Mouse (Mus musculus) neural tube, embryonic 14.5 days (tissue): ENCODE data around the gene Dcst1. TPM values are rescaled to one million over a fixed set of nuclear protein-coding genes. Genes with fewer than 3 reads are reported as not detected.
A peak's percentile ranks its signal among the peaks of the same experiment; 100 is the strongest.

Experiments used
- ATAC-seq: fragments of 200-750 bp; cut with Nextera tagmentation; 2 replicates; pipeline ENCODE4 v1.8.0; 2017; ENCODE audit warnings: low read depth, mild to moderate bottlenecking, moderate TSS enrichment, moderate library complexity
- H3K27ac ChIP-seq: fragments of 300-500 bp; sonication (generic); 2 replicates; pipeline ENCODE4 v1.5.1; 2014; ENCODE audit warnings: low read depth, mild to moderate bottlenecking, control low read depth, low read length, moderate library complexity, mixed read lengths
- H3K27me3 ChIP-seq: fragments of 300-500 bp; sonication (generic); 2 replicates; pipeline ENCODE4 v1.6.1; 2014; ENCODE audit warnings: low read length; ENCODE audit not compliant: control insufficient read depth, insufficient read depth
- H3K36me3 ChIP-seq: fragments of 300-500 bp; sonication (generic); 2 replicates; pipeline ENCODE4 v1.6.1; 2014; ENCODE audit warnings: low read length, mixed read lengths; ENCODE audit not compliant: control insufficient read depth, insufficient read depth
- H3K4me1 ChIP-seq: fragments of 300-500 bp; sonication (generic); 2 replicates; pipeline ENCODE4 v1.6.1; 2014; ENCODE audit warnings: low read length; ENCODE audit not compliant: control insufficient read depth, insufficient read depth
- H3K4me2 ChIP-seq: fragments of 300-500 bp; sonication (generic); 2 replicates; pipeline ENCODE4 v1.6.1; 2014; ENCODE audit warnings: mild to moderate bottlenecking, low read depth, low read length, control low read depth
- H3K4me3 ChIP-seq: fragments of 300-500 bp; sonication (generic); 2 replicates; pipeline ENCODE4 v1.5.1; 2014; ENCODE audit warnings: low read depth, low read length, control low read depth, mixed read lengths
- H3K9ac ChIP-seq: fragments of 300-500 bp; sonication (generic); replicated peaks from 2 replicates; pipeline ENCODE4 v1.6.1; 2014; ENCODE audit warnings: low read depth, mild to moderate bottlenecking, control low read depth, low read length, mixed read lengths
- H3K9me3 ChIP-seq: fragments of 300-500 bp; sonication (generic); 2 replicates; pipeline ENCODE4 v1.6.1; 2016; ENCODE audit warnings: low read length; ENCODE audit not compliant: control insufficient read depth
- WGBS: fragments of 180-500 bp; shearing (Covaris S2); extraction: QIAGEN DNeasy Blood & Tissue Kit; methylation state at CpG from one replicate; pipeline ENCODE4 v1.1.7; 2014; 5-methylcytosine and 5-hydroxymethylcytosine counted together
- polyA plus RNA-seq: library from polyadenylated mRNA; unstranded; fragments of >200 nt; fragmentation: Nextera tagmentation; extraction: Ambion mirVana; gene quantifications from 2 replicates; pipeline ENCODE4 v1.2.1, GENCODE M21; 2014

Gene Dcst1
- polyA plus RNA-seq, 1 experiment from 2014 or later = 1.4 TPM

DNA sequence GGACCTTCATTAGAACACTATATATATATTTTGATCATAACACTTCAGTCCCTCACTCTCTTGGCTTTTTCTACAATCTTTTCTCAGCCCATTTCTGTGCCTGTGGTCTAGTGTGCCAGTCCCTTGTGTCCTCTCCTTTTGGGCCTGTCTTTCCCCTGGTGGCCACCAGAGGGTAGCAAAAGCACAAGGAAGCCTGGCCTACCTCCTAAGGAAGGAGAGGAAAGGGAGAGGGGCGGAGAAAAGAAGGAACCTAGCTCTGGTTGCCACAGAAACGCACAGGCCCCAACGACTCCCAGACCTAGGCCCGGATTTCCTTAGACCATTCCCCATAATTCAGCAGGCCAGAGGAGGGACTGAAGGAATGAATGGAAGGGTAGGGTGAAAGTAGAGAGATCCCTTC lies 48.2 kb downstream of the Dcst1 start:
- no peaks in the 10 kb centered on the region for H3K27me3 ChIP-seq
- H3K4me2 ChIP-seq = no peak overlapping the region; the same call in 1 of the 2 replicates
- H3K36me3 ChIP-seq = peaks cover 17% of the 10 kb centered on the region
- ATAC-seq = peak; percentile 16; the same call in 1 of the 2 replicates
- no peak overlapping the region for H3K9ac ChIP-seq
- no peaks in the 10 kb centered on the region for H3K9me3 ChIP-seq
- peaks cover 46% of the 10 kb centered on the region for H3K4me1 ChIP-seq
- 0% methylated on average over 4 of the region's 4 CpGs for WGBS
- H3K27ac ChIP-seq = no peak overlapping the region
- H3K4me3 ChIP-seq = no peak overlapping the region

DNA sequence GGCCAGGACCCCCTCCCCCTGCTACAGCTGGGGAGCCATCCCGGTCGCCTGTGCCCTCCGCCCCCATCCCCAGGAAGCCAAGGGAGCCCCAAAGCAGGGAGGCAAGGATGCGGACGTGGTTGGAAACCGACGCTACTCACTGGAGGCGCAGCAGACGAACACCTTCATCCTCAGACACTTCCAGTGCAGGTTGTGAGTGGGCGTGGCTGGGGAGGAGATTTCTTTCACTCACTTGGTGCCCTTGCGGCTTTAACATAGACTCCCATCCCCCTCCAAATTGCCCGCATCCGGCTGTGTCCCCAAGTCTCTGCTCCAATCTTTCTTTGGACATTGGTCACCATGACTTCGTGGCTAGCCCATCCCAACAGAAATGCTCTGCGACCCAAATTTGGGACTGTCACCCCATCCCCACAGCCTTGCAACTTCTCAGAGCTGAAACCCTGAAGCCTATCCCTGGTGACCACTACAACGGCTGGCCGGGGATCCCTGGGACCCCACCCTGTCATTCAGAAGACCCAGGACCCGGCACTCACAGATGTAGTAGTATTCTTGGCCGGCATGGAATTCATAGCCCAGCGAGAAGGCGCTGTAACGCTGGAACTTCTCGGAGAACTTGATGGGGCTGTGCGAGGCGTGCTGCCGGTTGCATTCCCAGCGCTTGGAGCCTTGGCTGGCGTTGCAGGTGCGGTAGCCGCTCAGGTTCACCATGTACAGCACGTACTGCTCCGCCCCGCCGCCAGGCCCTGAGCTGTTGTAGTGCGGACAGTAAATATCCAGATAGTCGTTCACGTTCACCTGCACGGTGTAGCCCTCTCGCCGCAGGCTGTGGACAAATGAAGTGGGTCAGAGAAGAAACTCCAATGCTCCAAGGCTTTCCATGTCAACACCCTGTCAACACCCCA lies 48.9 kb downstream of the Dcst1 start:
- no peak for ATAC-seq
- Histone ChIP-seq H3K27ac (no peak overlapping the region), H3K27me3 (no peaks in the 10 kb centered on the region), H3K9me3 (no peaks in the 10 kb centered on the region), H3K9ac (no peak overlapping the region), H3K4me3 (peak overlapping the region; percentile 1; the same call in 1 of the 2 replicates), H3K4me2 (peak overlapping the region; percentile 30; the same call in 1 of the 2 replicates), H3K4me1 (peaks cover 45% of the 10 kb centered on the region), H3K36me3 (peaks cover 17% of the 10 kb centered on the region)
- WGBS = 11% methylated on average over 37 of the region's 40 CpGs

DNA sequence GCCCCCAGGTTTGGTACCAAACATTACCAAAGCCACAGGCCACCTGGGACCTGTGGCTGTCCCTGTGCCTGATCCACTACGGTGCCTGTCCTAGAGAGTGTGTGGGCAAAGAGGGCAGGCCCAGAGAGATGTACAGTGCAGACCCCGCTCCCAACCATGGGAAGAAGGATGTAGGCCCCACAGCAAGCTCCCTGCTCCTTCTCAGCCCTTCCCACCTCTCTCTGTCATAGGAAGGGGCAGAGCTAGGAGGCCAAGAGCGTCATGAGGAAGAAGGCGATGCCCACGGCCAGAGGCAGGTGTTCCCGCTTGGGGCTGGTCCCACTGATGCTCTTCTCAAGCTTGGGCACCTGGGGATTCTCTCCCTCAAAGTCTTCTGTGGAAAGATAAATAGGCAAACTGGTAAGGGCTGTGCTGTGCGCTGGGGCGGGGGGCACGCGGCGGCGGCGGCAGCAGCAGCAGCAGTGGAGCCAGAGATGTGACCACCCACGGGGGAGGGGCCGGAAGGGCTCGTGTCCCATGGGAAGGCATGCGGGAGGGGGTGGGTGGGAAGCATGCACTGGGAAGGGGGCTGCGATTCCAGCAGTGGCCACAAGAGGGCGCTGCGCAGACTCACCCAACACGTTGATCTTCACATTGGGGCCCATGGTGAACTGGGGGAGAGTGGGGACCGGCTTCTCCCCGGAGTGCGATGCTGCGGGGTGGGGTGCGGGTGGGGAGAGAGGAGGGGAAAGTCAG lies 49.7 kb downstream of the Dcst1 start:
- Histone ChIP-seq H3K4me2 (peak overlapping the region; percentile 30), H3K9ac (no peak overlapping the region), H3K9me3 (no peaks in the 10 kb centered on the region), H3K4me1 (peaks cover 40% of the 10 kb centered on the region), H3K27ac (no peak overlapping the region), H3K27me3 (no peaks in the 10 kb centered on the region), H3K36me3 (peaks cover 17% of the 10 kb centered on the region), H3K4me3 (peak overlapping the region; percentile 1; the same call in 1 of the 2 replicates)
- no peak for ATAC-seq
- 5% methylated on average over 21 of the region's 26 CpGs for WGBS

DNA sequence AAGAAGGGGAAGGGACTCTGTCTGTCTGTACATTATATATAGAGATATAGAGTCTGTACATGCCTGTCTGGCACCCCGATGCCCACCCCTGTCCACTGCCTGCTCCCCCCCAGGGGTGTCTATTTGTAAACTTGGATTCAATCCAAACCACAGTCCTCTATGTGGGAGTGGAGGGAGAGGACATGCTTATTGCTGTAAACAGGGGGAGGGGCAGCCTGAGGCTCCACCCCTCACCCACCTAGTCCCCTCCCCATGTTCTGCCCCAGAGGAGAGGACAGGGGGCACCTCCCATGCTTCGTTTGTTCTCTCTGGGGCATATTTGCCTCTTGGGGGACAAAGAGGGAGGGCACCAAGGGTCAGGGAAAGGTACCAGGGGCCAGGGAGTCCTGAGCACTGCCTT lies 50.3 kb downstream of the Dcst1 start:
- Histone ChIP-seq H3K4me2 (no peak overlapping the region), H3K27ac (no peak overlapping the region), H3K4me3 (no peak overlapping the region), H3K4me1 (peaks cover 37% of the 10 kb centered on the region), H3K9ac (no peak overlapping the region), H3K36me3 (peaks cover 17% of the 10 kb centered on the region), H3K27me3 (no peaks in the 10 kb centered on the region), H3K9me3 (no peaks in the 10 kb centered on the region)
- no peak for ATAC-seq
- WGBS = 54% methylated on average over 2 of the region's 2 CpGs

DNA sequence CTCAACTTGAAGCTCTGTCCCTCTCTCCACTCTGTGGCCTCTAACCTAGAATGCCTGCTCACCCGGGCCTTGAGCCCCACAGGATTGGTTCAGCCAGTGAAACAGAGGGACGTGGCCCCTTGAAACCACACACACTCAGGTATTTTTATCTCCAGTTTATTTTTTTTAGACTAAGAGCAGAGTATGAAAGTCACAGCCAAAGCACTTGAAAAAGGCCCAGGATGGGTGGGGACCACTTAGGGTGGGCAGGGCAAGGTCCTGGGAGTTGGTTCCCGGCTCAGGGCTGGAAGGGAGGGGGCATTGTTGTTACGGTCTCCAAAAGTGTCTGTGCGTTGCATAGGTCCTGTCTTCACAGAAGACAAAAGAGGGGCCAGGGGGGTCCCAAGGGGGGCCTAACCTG lies 50.7 kb downstream of the Dcst1 start:
- H3K36me3 ChIP-seq = peaks cover 17% of the 10 kb centered on the region
- no peak overlapping the region for H3K9ac ChIP-seq
- H3K9me3 ChIP-seq = no peaks in the 10 kb centered on the region
- H3K4me3 ChIP-seq = no peak overlapping the region
- ATAC-seq = no peak
- no peak overlapping the region for H3K27ac ChIP-seq
- no peaks in the 10 kb centered on the region for H3K27me3 ChIP-seq
- WGBS = 70% methylated on average over 5 of the region's 5 CpGs
- peaks cover 34% of the 10 kb centered on the region for H3K4me1 ChIP-seq
- no peak overlapping the region for H3K4me2 ChIP-seq

DNA sequence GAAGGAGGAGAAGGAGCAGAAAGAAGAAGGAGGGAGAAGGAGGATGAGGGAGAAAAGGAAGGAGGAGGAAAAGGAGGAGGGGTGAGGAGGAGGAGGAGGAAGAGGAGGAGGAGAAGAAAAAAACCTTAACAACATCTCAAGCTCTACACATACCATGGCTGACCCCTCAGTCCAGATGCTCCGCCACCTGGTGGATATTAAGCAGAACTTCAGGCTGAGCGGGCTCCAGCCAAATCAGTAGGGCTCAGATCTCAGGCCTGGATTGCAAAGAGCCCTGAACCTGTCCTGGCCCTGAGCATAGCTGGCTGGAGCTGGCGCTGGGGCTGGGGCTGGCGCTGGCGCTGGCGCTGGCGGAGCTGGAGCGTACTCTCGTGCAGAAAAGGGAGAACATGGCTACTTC lies 57.0 kb downstream of the Dcst1 start:
- H3K36me3 ChIP-seq = peaks cover 2% of the 10 kb centered on the region; the same call in 1 of the 2 replicates
- no peak overlapping the region for H3K4me3 ChIP-seq
- no peak overlapping the region for H3K27ac ChIP-seq
- no peak overlapping the region for H3K4me2 ChIP-seq
- no peak overlapping the region for H3K9ac ChIP-seq
- H3K9me3 ChIP-seq = no peaks in the 10 kb centered on the region
- H3K4me1 ChIP-seq = no peaks in the 10 kb centered on the region
- WGBS = 3% methylated on average over 9 of the region's 9 CpGs
- H3K27me3 ChIP-seq = no peaks in the 10 kb centered on the region
- peak; percentile 90 for ATAC-seq

DNA sequence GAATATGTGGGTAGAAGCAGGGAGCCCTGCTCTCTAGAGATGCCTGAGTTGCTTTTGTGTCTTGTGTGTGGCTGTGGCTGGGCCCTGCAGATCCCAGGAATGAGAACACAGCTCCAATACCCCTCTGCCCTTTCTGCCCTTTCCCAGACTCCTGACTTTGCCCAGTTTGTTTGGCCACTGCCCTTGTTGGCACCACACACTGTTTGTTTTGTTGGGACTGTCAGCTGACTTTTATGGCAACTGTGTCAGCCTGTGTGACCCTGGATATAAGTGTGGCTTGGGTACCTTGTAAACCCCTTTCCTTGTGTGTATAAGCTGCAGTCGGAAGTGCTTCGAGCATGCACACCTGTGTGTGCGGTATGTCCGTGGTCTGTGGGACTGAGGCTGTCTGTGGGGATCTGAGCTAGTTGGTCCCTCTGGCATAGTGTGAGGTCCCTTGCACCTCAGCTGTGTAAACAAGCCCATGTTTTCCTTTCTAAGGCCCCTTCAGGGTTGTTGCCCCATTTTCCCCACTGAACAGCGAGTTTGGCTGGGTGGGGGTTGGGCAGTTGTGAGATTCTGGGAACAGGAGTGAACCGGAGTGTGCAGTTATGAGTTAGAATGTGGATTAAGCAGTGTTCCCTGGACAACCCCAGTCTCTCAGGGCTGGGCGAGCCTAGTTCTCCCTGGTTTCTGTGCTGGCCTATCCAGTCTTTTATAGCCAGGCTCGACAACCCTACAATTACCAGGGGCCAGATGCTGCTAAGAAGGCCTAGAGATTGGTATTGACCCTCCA lies 59.3 kb downstream of the Dcst1 start:
- Histone ChIP-seq H3K4me2 (no peak overlapping the region), H3K4me3 (no peak overlapping the region), H3K36me3 (no peaks in the 10 kb centered on the region), H3K27me3 (no peaks in the 10 kb centered on the region), H3K9ac (no peak overlapping the region), H3K27ac (no peak overlapping the region), H3K9me3 (no peaks in the 10 kb centered on the region), H3K4me1 (no peaks in the 10 kb centered on the region)
- no peak for ATAC-seq
- 61% methylated on average over 8 of the region's 8 CpGs for WGBS

DNA sequence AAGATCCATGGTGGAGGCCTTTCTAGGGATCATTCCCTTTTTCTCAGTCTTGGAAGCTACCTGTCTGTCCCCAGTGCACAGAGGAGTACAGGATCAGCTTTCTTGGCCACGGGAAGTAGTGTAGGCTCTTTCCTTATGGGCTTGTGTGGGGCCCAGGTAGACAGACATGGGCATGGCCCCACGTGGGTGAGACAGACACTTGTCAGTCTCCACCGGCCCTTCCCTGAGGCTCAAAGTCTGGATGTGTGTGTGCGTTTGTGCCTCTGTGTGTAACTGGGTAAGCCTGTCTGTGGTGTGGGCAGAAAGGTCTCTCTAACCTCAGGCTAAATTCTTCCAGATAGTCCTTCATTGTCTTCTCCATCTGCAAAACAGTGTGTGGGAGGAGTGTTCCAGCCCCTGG lies 59.9 kb downstream of the Dcst1 start:
- no peak overlapping the region for H3K9ac ChIP-seq
- WGBS = 70% methylated on average over 4 of the region's 4 CpGs
- H3K36me3 ChIP-seq = no peaks in the 10 kb centered on the region

More for the DNA sequence above, 59.9 kb downstream of the Dcst1 start:
- H3K27me3 ChIP-seq = no peaks in the 10 kb centered on the region
- no peak overlapping the region for H3K4me3 ChIP-seq
- no peak overlapping the region for H3K4me2 ChIP-seq
- H3K4me1 ChIP-seq = no peaks in the 10 kb centered on the region
- ATAC-seq = no peak
- H3K27ac ChIP-seq = no peak overlapping the region
- H3K9me3 ChIP-seq = no peaks in the 10 kb centered on the region
